Mouse (Mus musculus): ENCODE results near the gene Arhgef12. TPM values are rescaled to one million over a fixed set of nuclear protein-coding genes. Genes with fewer than 3 reads are reported as not detected.

Gene Arhgef12
- total and polyA plus RNA-seq, 2 experiments = 22.9 to 62.3 TPM

DNA sequence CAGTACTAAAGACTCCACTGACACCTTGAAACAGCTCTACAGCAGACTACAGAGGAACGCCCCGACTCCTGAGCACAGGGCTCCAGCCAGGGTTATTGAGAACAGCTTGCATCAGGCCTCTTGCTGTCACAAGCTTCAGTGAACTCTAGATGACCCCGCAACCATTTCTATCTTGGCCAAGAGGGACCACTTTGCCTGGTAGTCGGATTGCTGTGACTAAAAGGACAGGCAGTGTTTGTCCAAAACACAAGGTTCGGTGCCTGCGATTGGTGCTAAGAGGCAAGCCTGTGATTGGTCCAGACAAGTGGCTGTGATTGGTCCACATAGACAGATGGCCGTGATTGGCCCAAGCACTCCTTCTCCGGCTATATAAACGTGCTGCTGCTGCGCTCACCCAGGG, 179.5 kb downstream of the Arhgef12 start:
- Histone ChIP-seq H3K4me1 (ENCODE audit: control insufficient read depth, insufficient read depth, low read length) (no peaks in the 10 kb centered on the region), H3K27ac (replicated peaks; ENCODE audit: insufficient read depth, low read depth, low read length) (no peak overlapping the region), H3K4me3 (ENCODE audit: insufficient read depth, low read depth, low read length) (no peak overlapping the region), H3K9ac (ENCODE audit: low read depth, low read length) (no peak overlapping the region), H3K79me2 (ENCODE audit: control insufficient read depth, insufficient read depth, low read length) (no peaks in the 10 kb centered on the region), H3K27me3 (ENCODE audit: control insufficient read depth, insufficient read depth, low read length) (0 out of 2 replicates have a peak, but pooled peaks cover 2% of the 10 kb centered on the region), H3K36me3 (ENCODE audit: control insufficient read depth, insufficient read depth, low read length) (no peaks in the 10 kb centered on the region)
- DNase-seq (ENCODE audit: extremely low read depth, low read depth, low spot score) = no peak
- TF ChIP-seq CTCF (IDR thresholded peaks at IDR 0.05; ENCODE audit: low read depth, low read length) (no peak), POLR2A (IDR thresholded peaks at IDR 0.05; ENCODE audit: extremely low read depth, insufficient read depth, low read length) (no peak)
- 52% methylated on average over 10 of the region's 10 CpGs for WGBS

DNA sequence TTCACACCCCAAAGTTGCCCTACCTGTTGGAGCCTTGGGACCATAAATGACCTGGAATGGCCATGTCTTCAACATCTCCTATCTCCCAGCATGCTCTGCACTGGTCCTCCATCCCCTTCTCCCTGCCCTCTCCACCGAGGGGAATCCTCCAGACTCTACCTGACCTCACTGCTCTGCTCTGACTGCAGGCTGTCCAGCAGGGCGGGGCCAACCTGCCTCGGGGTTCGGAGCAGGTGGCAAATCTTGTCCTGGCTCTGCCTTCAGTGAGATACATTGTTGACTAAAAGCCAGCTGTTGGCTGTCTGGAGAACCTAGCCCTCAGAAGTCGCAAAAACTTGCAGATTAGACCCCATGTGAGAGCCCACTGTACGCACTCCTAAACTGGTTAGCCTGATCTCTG, 180.5 kb downstream of the Arhgef12 start:
- DNase-seq (ENCODE audit: extremely low read depth, low read depth, low spot score) = no peak
- 72% methylated on average over 6 of the region's 6 CpGs for WGBS
- no peaks in the 10 kb centered on the region for H3K4me1 ChIP-seq (ENCODE audit: control insufficient read depth, insufficient read depth, low read length)
- H3K4me3 ChIP-seq (ENCODE audit: insufficient read depth, low read depth, low read length) = no peak overlapping the region
- H3K9ac ChIP-seq (ENCODE audit: low read depth, low read length) = no peak overlapping the region
- TF ChIP-seq CTCF (IDR thresholded peaks at IDR 0.05; ENCODE audit: low read depth, low read length) = no peak
- TF ChIP-seq POLR2A (IDR thresholded peaks at IDR 0.05; ENCODE audit: extremely low read depth, insufficient read depth, low read length) = no peak
- H3K36me3 ChIP-seq (ENCODE audit: control insufficient read depth, insufficient read depth, low read length) = no peaks in the 10 kb centered on the region
- no peaks in the 10 kb centered on the region for H3K79me2 ChIP-seq (ENCODE audit: control insufficient read depth, insufficient read depth, low read length)
- H3K27me3 ChIP-seq (ENCODE audit: control insufficient read depth, insufficient read depth, low read length) = 0 out of 2 replicates have a peak, but pooled peaks cover 2% of the 10 kb centered on the region
- no peak overlapping the region for H3K27ac ChIP-seq (replicated peaks; ENCODE audit: insufficient read depth, low read depth, low read length)

DNA sequence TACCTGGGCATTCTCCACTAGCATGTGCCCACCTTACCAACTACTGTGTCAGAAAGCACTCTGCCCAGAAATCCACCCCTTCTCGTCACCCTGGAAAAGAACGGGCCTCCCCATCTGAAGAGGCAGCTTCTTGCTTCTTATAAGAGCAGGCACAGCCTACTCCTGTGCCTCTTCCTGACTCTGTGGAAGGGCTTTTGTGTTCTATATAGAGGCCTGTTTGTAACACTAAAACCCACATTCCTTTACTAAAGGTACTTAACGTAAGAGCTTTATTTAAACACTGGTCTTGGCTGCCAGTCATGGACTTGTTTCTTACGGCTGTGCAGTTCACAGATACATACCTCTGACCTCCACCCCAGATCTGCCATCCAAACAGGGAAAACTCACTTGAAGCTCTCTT, 185.2 kb downstream of the Arhgef12 start:
- no peak for TF ChIP-seq CTCF (IDR thresholded peaks at IDR 0.05; ENCODE audit: low read depth, low read length)
- TF ChIP-seq POLR2A (IDR thresholded peaks at IDR 0.05; ENCODE audit: extremely low read depth, insufficient read depth, low read length) = no peak
- no peak for DNase-seq (ENCODE audit: extremely low read depth, low read depth, low spot score)
- no peaks in the 10 kb centered on the region for H3K79me2 ChIP-seq (ENCODE audit: control insufficient read depth, insufficient read depth, low read length)
- no peak overlapping the region for H3K4me3 ChIP-seq (ENCODE audit: insufficient read depth, low read depth, low read length)
- no peak overlapping the region for H3K27ac ChIP-seq (replicated peaks; ENCODE audit: insufficient read depth, low read depth, low read length)
- no peaks in the 10 kb centered on the region for H3K36me3 ChIP-seq (ENCODE audit: control insufficient read depth, insufficient read depth, low read length)
- 88% methylated on average over 4 of the region's 4 CpGs for WGBS
- H3K27me3 ChIP-seq (ENCODE audit: control insufficient read depth, insufficient read depth, low read length) = no peaks in the 10 kb centered on the region
- H3K4me1 ChIP-seq (ENCODE audit: control insufficient read depth, insufficient read depth, low read length) = no peaks in the 10 kb centered on the region
- H3K9ac ChIP-seq (ENCODE audit: low read depth, low read length) = no peak overlapping the region

DNA sequence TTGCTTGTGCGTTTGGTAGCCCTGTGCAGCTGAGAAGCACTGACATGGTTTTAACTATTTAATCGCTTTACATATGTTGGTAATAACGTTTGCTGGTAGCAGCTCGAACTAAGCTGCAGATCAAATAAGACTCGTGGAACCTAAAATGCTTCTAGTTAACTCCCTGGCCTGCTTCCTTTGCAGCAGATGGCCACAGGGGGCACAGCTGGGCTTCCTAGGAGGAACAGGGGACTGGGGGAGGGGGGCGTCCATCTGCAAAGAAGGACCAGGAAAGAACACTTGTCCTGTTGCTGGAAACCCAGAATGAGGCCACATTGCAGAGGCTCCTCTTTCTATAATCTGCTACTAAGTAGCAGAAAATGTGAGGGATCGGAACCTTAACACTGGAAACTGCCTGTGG, 186.8 kb downstream of the Arhgef12 start:
- DNase-seq (ENCODE audit: extremely low read depth, low read depth, low spot score) = no peak
- no peak overlapping the region for H3K4me3 ChIP-seq (ENCODE audit: insufficient read depth, low read depth, low read length)
- no peaks in the 10 kb centered on the region for H3K79me2 ChIP-seq (ENCODE audit: control insufficient read depth, insufficient read depth, low read length)
- TF ChIP-seq POLR2A (IDR thresholded peaks at IDR 0.05; ENCODE audit: extremely low read depth, insufficient read depth, low read length) (no peak), CTCF (IDR thresholded peaks at IDR 0.05; ENCODE audit: low read depth, low read length) (no peak)
- WGBS = 59% methylated on average over 7 of the region's 7 CpGs
- no peaks in the 10 kb centered on the region for H3K36me3 ChIP-seq (ENCODE audit: control insufficient read depth, insufficient read depth, low read length)
- H3K9ac ChIP-seq (ENCODE audit: low read depth, low read length) = no peak overlapping the region
- H3K4me1 ChIP-seq (ENCODE audit: control insufficient read depth, insufficient read depth, low read length) = no peaks in the 10 kb centered on the region
- H3K27me3 ChIP-seq (ENCODE audit: control insufficient read depth, insufficient read depth, low read length) = no peaks in the 10 kb centered on the region
- H3K27ac ChIP-seq (replicated peaks; ENCODE audit: insufficient read depth, low read depth, low read length) = no peak overlapping the region

DNA sequence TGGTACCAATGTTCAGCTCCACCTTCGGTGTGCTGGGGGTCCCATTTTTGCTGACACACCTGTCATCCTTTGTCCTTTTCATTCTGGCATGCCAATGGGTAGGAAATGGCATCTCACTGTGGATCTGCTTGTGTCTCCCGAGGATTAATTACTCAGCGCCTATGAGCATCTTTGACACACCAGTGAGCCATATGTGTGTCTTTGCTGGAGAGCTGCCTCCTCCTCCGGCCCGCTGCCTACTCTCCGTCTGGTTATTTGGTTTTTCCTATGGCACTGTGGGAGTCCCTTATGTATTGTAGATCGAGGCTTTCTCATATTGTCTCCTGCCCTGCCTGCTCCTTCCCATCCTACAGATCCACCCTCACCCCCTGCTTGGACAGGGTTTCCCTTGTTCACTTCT, 189.1 kb downstream of the Arhgef12 start:
- DNase-seq (ENCODE audit: extremely low read depth, low read depth, low spot score) = no peak
- no peaks in the 10 kb centered on the region for H3K27me3 ChIP-seq (ENCODE audit: control insufficient read depth, insufficient read depth, low read length)

More for the DNA sequence above, 189.1 kb downstream of the Arhgef12 start:
- Histone ChIP-seq H3K79me2 (ENCODE audit: control insufficient read depth, insufficient read depth, low read length) (no peaks in the 10 kb centered on the region), H3K9ac (ENCODE audit: low read depth, low read length) (no peak overlapping the region), H3K4me3 (ENCODE audit: insufficient read depth, low read depth, low read length) (no peak overlapping the region), H3K36me3 (ENCODE audit: control insufficient read depth, insufficient read depth, low read length) (no peaks in the 10 kb centered on the region), H3K27ac (replicated peaks; ENCODE audit: insufficient read depth, low read depth, low read length) (no peak overlapping the region), H3K4me1 (ENCODE audit: control insufficient read depth, insufficient read depth, low read length) (no peaks in the 10 kb centered on the region)
- WGBS = 88% methylated on average over 7 of the region's 7 CpGs
- TF ChIP-seq CTCF (IDR thresholded peaks at IDR 0.05; ENCODE audit: low read depth, low read length) (no peak), POLR2A (IDR thresholded peaks at IDR 0.05; ENCODE audit: extremely low read depth, insufficient read depth, low read length) (no peak)

Other genes with a start within 250 kb of the Arhgef12 start
- under 0.01 and 0.07 TPM in 2 replicates for gene Grik4, start 162.7 kb downstream of the Arhgef12 start, total RNA-seq (2014; rRNA removed)
- gene Grik4, start 162.7 kb downstream of the Arhgef12 start, polyA plus RNA-seq (2012; rRNA removed) = 0.04 and 0.09 TPM in 2 replicates
- 0.34 and 0.37 TPM in 2 replicates for gene Tmem136, start 9.3 kb upstream of the Arhgef12 start, total RNA-seq (2014; rRNA removed)
- 0.17 and 0.32 TPM in 2 replicates for gene Tmem136, start 9.3 kb upstream of the Arhgef12 start, polyA plus RNA-seq (2012; rRNA removed)
- gene Pou2f3, start 103.1 kb upstream of the Arhgef12 start, total RNA-seq (2014; rRNA removed) = not detected in 2 replicates
- not detected in 2 replicates for gene Pou2f3, start 103.1 kb upstream of the Arhgef12 start, polyA plus RNA-seq (2012; rRNA removed)
- 237 and 289 TPM in 2 replicates for gene Oaf, start 132.7 kb upstream of the Arhgef12 start, total RNA-seq (2014; rRNA removed)
- gene Oaf, start 132.7 kb upstream of the Arhgef12 start, polyA plus RNA-seq (2012; rRNA removed) = 243 and 326 TPM in 2 replicates
- gene Trim29, start 203.6 kb upstream of the Arhgef12 start, total RNA-seq (2014; rRNA removed) = not detected in 2 replicates
- gene Trim29, start 203.6 kb upstream of the Arhgef12 start, polyA plus RNA-seq (2012; rRNA removed) = not detected in 2 replicates